Mouse (Mus musculus): Measurements from ENCODE around the gene Pccb.

Gene Pccb

DNA sequence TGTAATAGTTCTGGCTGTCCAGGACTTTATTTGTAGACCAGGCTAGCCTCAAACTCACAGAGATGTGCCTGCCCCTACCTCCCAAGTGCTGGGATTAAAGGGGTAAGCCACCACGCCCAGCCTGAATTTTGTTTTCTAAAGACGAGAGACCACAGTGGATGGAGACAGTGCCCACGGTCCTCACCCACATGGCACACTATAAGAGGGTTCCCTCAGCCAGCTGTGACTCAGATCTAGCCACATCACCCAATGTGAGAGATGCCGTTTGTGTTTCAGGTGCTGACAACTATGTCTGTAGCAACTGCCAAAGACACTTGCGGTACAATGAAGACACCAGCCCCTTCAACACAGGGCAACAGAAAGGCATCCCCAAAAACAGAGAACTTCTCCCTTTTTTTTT, 47.7 kb downstream of the Pccb start:
- in situ Hi-C loops (cut with MboI, MseI), result no loop called here

DNA sequence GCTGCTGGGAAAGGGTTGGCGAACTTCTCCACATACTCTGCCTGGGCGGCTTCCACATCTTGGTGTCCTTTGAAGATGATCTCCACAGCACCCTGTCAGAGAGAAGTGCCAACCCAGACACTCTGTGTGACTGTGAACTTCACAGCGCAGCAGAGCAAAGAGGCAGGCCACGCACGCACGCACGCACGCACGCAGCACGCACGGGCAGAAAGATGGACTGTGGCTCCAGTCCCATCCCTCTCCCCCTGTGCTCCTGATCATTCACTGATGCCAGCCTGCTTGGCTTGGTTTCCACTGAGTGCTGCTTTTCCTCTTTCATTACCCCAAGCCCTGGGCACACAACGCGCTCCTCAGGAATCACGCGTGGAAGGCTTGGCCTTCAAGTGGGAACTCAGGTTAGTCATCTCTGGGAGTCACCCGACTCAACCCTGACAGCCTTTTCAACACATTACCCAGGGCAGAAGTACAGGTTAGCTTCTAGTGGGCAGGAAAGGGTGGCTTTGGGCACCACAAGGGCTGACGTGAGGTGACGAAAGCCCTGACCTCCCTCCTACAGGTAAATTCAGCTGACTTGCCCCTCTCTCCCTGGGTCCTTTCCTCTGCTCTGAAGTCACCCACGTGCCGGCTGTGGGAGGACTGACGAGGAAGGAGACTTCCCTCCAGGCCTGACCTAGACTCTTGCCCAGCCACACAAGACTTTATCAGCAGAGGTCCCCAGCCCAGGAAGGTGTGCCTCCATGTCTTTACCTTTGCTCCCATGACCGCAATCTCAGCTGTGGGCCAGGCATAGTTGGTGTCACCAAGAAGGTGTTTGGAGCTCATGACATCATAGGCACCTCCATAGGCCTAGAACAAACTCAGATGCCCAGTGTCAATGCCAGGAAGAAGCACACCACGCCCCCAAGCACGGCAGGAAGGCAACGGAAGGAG, 50.1 kb downstream of the Pccb start:
- in situ Hi-C loops (cut with MboI, MseI), result no loop called here

- in situ Hi-C loops (cut with MboI, MseI), result no loop called here
These were observed 51.9 kb downstream of the Pccb start for GRCm38 (mm10) chr9:100982786-100983185.

- in situ Hi-C loops (cut with MboI, MseI), result no loop called here
These were observed 55.4 kb downstream of the Pccb start for GRCm38 (mm10) chr9:100979260-100979659.

DNA sequence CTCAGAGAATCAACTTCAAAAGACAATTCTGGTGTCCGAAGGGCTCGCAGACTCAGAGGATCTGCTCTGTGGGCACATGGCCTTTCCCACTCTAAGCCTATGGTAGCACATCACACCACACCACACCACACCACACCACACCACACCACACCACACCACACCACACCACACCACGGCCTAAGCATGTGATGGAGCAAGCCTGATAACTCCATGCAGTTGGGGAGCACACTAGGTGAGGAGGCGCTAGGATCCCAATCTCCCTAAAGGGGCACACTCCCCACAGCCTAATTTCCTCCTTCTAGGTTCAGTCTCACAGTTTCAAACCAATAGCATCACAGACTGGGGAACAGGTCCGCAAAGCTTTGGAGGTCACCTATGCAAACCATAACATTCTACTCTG, 56.0 kb downstream of the Pccb start:
- in situ Hi-C loops (cut with MboI, MseI), result no loop called here

DNA sequence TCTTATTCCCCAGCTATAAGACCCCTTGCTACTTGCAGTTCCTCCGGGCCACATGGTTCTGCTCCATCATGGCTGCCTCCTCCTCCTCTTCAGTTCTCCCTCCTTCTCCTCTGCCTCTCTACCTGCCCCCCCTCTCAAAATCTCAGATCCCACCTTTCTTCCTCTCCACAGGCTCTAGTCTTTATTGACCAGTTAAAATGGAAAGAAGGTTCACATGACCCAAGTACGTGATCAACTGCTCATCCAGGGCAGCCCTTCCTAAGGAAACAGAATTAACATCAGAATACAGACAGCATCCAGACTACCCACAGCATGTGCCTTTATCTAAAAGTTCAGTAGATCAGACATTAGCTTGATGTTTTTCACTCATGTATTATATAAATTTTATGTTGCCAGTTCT, 65.2 kb downstream of the Pccb start:
- in situ Hi-C loops (cut with MboI, MseI), result loop anchor here (10.0 kb wide), 1 partner anchor 185 kb away; no protein-coding TSS in a partner anchor

- in situ Hi-C loops (cut with MboI, MseI), result loop anchor here (10.0 kb wide), 1 partner anchor 191 kb away; no protein-coding TSS in a partner anchor
These were observed 70.6 kb downstream of the Pccb start for GRCm38 (mm10) chr9:100964106-100964505.

DNA sequence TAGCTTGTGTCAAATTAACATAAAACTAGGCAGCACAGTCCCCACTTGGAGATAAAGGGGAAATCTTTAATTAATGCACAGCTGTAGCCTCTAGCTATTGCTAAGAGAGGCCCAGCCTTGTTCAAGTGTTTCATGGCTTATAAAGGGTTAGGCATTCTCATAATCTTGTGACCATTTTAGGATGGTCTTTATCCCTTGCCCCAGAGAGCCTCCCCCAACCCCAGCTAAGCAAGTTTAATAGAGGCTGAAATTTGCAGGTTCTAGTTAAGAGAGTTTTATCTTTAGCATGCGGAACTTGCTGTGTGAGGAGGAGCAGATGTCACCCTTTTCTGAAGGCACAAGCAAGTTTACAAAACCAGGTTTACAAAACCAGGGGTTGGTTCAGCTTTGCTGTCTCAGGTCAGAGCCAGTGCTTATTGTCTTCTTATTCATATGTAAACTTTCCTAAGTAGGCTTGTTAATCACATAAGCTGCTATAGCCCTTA, 71.2 kb downstream of the Pccb start:
- in situ Hi-C loops (cut with MboI, MseI), result loop anchor here (10.0 kb wide), 1 partner anchor 191 kb away; no protein-coding TSS in a partner anchor

DNA sequence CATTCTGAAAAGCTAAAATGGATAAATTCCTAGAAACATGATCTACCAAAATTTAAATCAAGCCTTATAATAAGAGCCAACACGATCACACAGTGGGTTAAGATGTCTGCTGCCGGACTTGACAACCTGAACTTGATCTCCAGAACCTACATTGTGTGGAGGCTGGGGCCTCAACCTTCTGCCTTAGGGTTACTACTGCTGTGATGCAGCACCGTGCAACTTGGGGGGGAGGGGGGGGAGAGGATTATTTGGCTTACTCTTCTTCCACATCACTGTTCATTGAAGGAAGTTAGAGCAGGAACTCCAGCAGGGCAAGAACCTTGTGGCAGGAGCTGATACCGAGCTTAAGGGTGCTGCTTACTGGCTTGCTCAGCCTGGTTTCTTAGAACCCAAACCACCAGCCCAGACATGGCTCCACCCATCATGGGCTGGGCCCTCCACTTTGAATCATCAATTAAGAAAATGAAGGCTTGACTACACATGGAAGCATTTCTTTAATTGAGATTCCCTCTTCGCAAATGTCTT, 71.7 kb downstream of the Pccb start:
- in situ Hi-C loops (cut with MboI, MseI), result loop anchor here (10.0 kb wide), 1 partner anchor 192 kb away; no protein-coding TSS in a partner anchor

DNA sequence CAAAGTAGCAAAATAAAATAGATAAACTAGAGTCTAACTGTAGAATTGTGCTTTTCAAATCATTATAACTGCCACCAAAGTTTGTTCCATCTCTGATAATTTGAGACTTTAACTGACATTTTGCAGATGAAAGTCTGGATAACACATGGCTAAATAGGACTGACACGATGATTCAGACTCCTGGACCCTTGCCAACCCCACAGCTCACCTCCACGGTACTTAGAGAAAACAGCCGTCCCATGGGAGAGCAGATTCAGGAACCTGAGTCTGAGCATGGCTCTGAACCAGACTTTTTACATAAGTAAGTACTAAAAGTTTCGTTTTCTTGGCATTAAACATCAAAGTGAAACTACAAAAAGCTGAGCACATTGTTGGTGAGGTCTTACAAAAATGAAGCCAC, 83.2 kb downstream of the Pccb start:
- in situ Hi-C loops (cut with MboI, MseI), result no loop called here

DNA sequence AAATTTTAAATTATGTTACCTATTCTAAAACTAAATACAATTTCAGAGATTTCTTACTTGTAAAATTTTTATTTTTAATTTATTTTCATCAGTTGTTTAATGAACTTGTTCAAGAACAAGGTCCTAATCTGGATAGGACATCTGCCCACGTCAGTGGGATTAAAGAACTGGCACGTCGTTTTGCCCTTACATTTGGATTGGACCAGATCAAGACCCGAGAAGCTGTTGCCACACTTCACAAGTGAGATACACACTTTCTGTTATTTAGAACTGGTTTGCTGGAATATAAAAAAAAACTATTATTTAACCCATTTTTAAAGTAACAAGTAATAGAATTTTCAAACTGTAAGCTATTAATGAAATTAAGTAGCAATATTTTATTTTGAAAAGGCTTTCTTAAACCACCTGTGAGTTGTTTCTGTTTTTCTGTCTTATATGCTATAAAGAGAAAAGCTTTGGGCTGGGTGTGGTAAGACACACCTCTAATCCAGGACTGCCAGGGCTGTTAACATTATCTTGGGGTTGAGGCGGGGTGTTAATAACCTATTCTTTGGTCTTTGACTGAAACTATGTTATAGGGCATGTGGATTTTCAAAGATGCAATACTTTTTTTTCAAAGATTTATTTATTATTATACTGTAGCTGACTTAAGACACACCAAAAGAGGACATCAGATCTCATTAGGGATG, 89.9 kb downstream of the Pccb start:
- in situ Hi-C loops (cut with MboI, MseI), result no loop called here

GRCm38 (mm10) chr9:100942042-100942441, 92.7 kb downstream of the Pccb start:
- in situ Hi-C loops (cut with MboI, MseI), result no loop called here
